Mouse (Mus musculus): ENCODE data around the gene Zfp384. TPM values are rescaled to one million over a fixed set of nuclear protein-coding genes. Genes with fewer than 3 reads are reported as not detected.
"Not testable (repeated sequence)": the region's sequence is repeated elsewhere in the genome, so short reads cannot be mapped to it uniquely, and the experiment has no call there.

Zfp384 gene
- total and polyA plus RNA-seq, 2 experiments from 2014 or later: 9.7 to 38.6 TPM

DNA sequence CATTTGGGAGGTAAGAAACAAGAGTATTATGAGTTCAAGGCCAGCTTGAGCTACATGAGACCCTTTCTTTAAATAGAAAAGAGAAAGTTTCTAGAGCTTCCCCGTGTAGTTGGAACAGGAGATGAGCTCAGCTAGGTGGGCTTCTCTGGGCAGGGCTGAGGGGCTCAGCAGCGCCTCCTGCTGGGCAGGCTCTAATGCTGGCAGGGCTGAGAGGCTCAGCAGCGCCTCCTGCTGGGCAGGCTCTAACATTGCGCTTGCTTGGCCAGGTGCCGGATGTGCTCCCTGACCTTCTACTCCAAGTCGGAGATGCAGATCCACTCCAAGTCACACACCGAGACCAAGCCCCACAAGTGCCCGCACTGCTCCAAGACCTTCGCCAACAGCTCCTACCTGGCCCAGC lies 21.6 kb downstream of the Zfp384 start:
- peak; percentile 51 for DNase-seq (ENCODE audit: low spot score)
- TF ChIP-seq CTCF (IDR thresholded peaks at IDR 0.05): peak; percentile 86
- H3K4me1 ChIP-seq (ENCODE audit: insufficient read depth, low read length); H3K9me3 ChIP-seq (ENCODE audit: low read length); H3K4me3 ChIP-seq (ENCODE audit: low read depth, low read length); H3K27ac ChIP-seq (ENCODE audit: low read depth, low read length); H3K27me3 ChIP-seq (ENCODE audit: insufficient read depth, low read length); H3K9ac ChIP-seq (replicated peaks; ENCODE audit: low read length, poor library complexity, severe bottlenecking); H3K4me2 ChIP-seq (ENCODE audit: low read depth, low read length, poor library complexity, severe bottlenecking): not testable (repeated sequence)
- ATAC-seq (ENCODE audit: low FRiP score): 0 out of 2 replicates have a peak, but pooled peaks have one; percentile 13
- WGBS: 32% methylated on average over 7 of the region's 9 CpGs
- H3K36me3 ChIP-seq (ENCODE audit: insufficient read depth, low read length): peaks cover 46% of the 10 kb centered on the region

DNA sequence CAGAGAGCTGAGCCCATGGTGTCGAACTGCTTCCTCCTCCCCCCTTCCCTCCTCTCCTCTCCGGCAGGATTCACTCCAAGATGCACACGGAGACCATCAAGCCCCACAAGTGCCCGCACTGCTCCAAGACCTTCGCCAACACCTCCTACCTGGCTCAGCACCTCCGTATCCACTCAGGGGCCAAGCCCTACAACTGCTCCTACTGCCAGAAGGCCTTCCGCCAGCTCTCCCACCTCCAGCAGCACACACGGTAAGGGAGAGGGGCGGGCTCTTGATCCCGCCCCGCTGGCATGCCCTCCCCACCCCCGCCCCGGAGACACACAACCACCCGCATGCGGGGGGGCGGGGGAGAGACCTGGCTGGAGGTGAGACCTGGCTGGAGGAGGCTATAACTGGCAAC lies 22.7 kb downstream of the Zfp384 start:
- ATAC-seq (ENCODE audit: low FRiP score) (no peak), DNase-seq (ENCODE audit: low spot score) (no peak)
- H3K27me3 ChIP-seq (ENCODE audit: insufficient read depth, low read length): no peaks in the 10 kb centered on the region
- H3K4me3 ChIP-seq (ENCODE audit: low read depth, low read length): no peak overlapping the region
- no peak overlapping the region for H3K4me2 ChIP-seq (ENCODE audit: low read depth, low read length, poor library complexity, severe bottlenecking)
- no peaks in the 10 kb centered on the region for H3K4me1 ChIP-seq (ENCODE audit: insufficient read depth, low read length)
- H3K27ac ChIP-seq (ENCODE audit: low read depth, low read length): no peak overlapping the region
- no peak overlapping the region for H3K9ac ChIP-seq (replicated peaks; ENCODE audit: low read length, poor library complexity, severe bottlenecking)
- peaks cover 50% of the 10 kb centered on the region for H3K36me3 ChIP-seq (ENCODE audit: insufficient read depth, low read length)
- 95% methylated on average over 16 of the region's 16 CpGs for WGBS
- no peak for TF ChIP-seq CTCF (IDR thresholded peaks at IDR 0.05)
- H3K9me3 ChIP-seq (ENCODE audit: low read length): no peaks in the 10 kb centered on the region

DNA sequence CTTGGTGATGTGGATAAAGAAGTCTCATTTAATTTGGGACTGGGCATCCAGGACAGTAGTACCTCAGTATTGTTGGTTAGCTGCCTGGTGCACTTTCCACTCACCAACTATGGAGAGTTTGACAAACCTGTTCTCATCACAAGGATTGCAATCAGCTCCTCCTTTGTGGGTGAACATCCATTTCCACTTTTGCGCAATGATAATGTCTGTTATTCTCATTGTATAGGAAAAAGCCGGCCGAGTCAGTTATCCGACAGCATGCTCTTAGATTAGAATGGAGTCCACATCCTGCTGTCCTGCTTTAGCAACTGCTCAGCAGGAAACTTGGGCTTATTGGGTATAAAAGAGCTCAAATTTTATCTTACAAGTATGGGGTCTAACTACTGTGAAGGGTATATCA lies 29.7 kb downstream of the Zfp384 start:
- Histone ChIP-seq H3K9ac (replicated peaks; ENCODE audit: low read length, poor library complexity, severe bottlenecking) (no peak overlapping the region), H3K4me3 (ENCODE audit: low read depth, low read length) (no peak overlapping the region; the same call in 1 of the 2 replicates), H3K4me1 (ENCODE audit: insufficient read depth, low read length) (no peaks in the 10 kb centered on the region), H3K36me3 (ENCODE audit: insufficient read depth, low read length) (peaks cover 31% of the 10 kb centered on the region), H3K4me2 (ENCODE audit: low read depth, low read length, poor library complexity, severe bottlenecking) (peak overlapping the region; percentile 50), H3K27me3 (ENCODE audit: insufficient read depth, low read length) (no peaks in the 10 kb centered on the region), H3K27ac (ENCODE audit: low read depth, low read length) (no peak overlapping the region), H3K9me3 (ENCODE audit: low read length) (no peaks in the 10 kb centered on the region)
- DNase-seq (ENCODE audit: low spot score) (no peak), ATAC-seq (ENCODE audit: low FRiP score) (no peak)
- TF ChIP-seq CTCF (IDR thresholded peaks at IDR 0.05): no peak
- WGBS: 94% methylated on average over 4 of the region's 4 CpGs

DNA sequence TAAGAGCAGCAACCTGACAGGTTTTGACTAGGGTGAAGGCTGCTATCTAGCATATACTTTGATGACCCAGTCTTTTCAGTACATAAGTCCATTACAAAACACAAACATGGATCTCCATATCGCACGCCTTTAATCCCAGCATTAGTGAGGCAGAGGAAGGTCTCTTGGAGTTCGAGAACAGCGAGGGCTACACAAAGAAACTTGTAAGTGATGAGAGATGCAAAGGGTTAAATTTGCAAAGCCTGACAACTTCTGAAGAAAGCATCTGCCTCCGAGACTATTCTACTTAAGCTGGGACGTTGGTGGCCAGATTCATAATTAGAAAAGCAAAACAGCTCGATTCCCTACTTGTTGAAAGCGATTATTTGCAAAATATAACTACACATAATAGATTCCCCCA lies 30.2 kb downstream of the Zfp384 start:
- no peak for DNase-seq (ENCODE audit: low spot score)
- H3K4me1 ChIP-seq (ENCODE audit: insufficient read depth, low read length): no peaks in the 10 kb centered on the region
- WGBS: 6% methylated on average over 8 of the region's 8 CpGs
- no peak overlapping the region for H3K27ac ChIP-seq (ENCODE audit: low read depth, low read length)
- H3K9ac ChIP-seq (replicated peaks; ENCODE audit: low read length, poor library complexity, severe bottlenecking): no peak overlapping the region
- H3K4me2 ChIP-seq (ENCODE audit: low read depth, low read length, poor library complexity, severe bottlenecking): peak overlapping the region; percentile 50
- H3K9me3 ChIP-seq (ENCODE audit: low read length): no peaks in the 10 kb centered on the region
- peaks cover 27% of the 10 kb centered on the region for H3K36me3 ChIP-seq (ENCODE audit: insufficient read depth, low read length)
- ATAC-seq (ENCODE audit: low FRiP score): peak; percentile 28
- TF ChIP-seq CTCF (IDR thresholded peaks at IDR 0.05): no peak
- peak overlapping the region; percentile 69 for H3K4me3 ChIP-seq (ENCODE audit: low read depth, low read length)
- H3K27me3 ChIP-seq (ENCODE audit: insufficient read depth, low read length): no peaks in the 10 kb centered on the region

DNA sequence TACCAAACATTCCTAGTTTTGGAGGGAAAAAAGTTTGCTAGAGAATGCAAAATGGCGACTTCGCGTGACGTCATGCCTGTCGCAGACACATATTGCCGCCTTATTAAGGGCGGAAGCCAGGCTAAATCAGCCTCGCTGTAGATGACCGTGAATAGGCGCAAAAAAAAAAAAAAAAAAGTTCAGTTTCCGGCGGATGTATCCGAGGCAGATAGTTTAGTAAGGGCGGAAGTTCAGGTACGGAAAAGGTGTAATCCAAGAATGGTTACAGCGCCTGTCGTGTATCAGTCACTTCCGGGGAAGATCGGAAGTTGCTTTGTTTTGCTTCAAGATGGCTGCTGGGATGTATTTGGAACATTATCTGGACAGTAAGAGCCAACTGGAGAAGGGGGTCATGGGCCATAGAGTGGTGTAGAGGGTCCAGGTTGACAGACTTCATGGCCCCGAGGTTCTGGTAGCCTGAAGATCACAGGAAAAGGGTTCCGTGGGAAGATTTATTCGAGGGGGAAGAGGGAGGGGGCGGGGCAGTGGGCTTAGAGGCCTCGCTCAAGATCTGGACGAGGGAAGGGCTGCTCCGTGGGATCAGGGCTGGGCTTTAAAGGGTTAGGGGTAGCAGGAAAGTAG lies 30.7 kb downstream of the Zfp384 start, which contains the start of gene Ing4:
Gene Ing4 (plus strand): TSS at position 228 of the 621 bp plus-strand sequence.
- H3K4me3 ChIP-seq (ENCODE audit: low read depth, low read length): peak within 1 kb of the TSS; percentile 69
- peaks cover 30% of the 10 kb centered on the region for H3K36me3 ChIP-seq (ENCODE audit: insufficient read depth, low read length)
- ATAC-seq (ENCODE audit: low FRiP score): peak; percentile 95
- no peaks in the 10 kb centered on the region for H3K9me3 ChIP-seq (ENCODE audit: low read length)
- H3K27me3 ChIP-seq (ENCODE audit: insufficient read depth, low read length): no peaks in the 10 kb centered on the region
- under 1% methylated on average over 26 of the region's 26 CpGs for WGBS
- peak within 1 kb of the TSS; percentile 75 for H3K9ac ChIP-seq (replicated peaks; ENCODE audit: low read length, poor library complexity, severe bottlenecking)
- H3K4me1 ChIP-seq (ENCODE audit: insufficient read depth, low read length): no peaks in the 10 kb centered on the region
- peak within 1 kb of the TSS; percentile 79 for H3K27ac ChIP-seq (ENCODE audit: low read depth, low read length)
- TF ChIP-seq CTCF (IDR thresholded peaks at IDR 0.05): no peak
- peak within 1 kb of the TSS; percentile 70 for H3K4me2 ChIP-seq (ENCODE audit: low read depth, low read length, poor library complexity, severe bottlenecking)
- peak; percentile 99 for DNase-seq (ENCODE audit: low spot score)

DNA sequence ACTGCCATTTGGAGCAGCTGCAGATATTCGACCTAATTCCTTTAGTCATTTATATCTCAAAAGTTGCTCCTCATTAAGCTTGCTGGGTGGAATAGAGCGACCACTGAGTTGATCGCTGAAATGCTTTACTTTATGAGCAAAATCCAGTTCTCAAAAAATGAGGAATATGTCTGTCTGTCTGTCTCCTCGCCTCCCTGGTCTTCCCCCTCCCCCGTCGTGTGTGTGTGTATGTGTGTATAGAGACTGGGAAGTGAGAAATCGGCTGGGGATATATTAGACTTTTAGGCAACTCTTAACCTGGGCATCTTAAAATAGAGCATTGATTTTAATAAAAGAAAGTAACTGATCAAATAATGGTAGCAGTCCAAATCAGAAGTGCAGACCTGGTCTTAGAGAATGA lies 31.3 kb downstream of the Zfp384 start:
- 19% methylated on average over 7 of the region's 7 CpGs for WGBS
- H3K4me2 ChIP-seq (ENCODE audit: low read depth, low read length, poor library complexity, severe bottlenecking): peak overlapping the region; percentile 70
- ATAC-seq (ENCODE audit: low FRiP score) (no peak), DNase-seq (ENCODE audit: low spot score) (no peak)
- H3K9me3 ChIP-seq (ENCODE audit: low read length): no peaks in the 10 kb centered on the region
- H3K4me3 ChIP-seq (ENCODE audit: low read depth, low read length): peak overlapping the region; percentile 69
- no peak for TF ChIP-seq CTCF (IDR thresholded peaks at IDR 0.05)
- peak overlapping the region; percentile 79 for H3K27ac ChIP-seq (ENCODE audit: low read depth, low read length)
- H3K4me1 ChIP-seq (ENCODE audit: insufficient read depth, low read length): no peaks in the 10 kb centered on the region
- H3K36me3 ChIP-seq (ENCODE audit: insufficient read depth, low read length): peaks cover 29% of the 10 kb centered on the region
- peak overlapping the region; percentile 75 for H3K9ac ChIP-seq (replicated peaks; ENCODE audit: low read length, poor library complexity, severe bottlenecking)
- no peaks in the 10 kb centered on the region for H3K27me3 ChIP-seq (ENCODE audit: insufficient read depth, low read length)
